Mouse (Mus musculus) thymus, adult 2 months (tissue): ENCODE results near the gene Acr.

Experiments
- CTCF ChIP-seq: fragments of 200-500 bp; IDR thresholded peaks from 2 replicates; pipeline ENCODE4 v1.5.1; 2012; ENCODE audit warnings: mild to moderate bottlenecking, control low read depth, low read length, moderate library complexity, borderline replicate concordance; ENCODE audit not compliant: control insufficient read depth, poor library complexity, insufficient read depth; ENCODE audit errors: extremely low read depth
- POLR2A ChIP-seq: fragments of 200-500 bp; IDR thresholded peaks from 2 replicates; pipeline ENCODE4 v1.6.1; 2012; ENCODE audit warnings: mild to moderate bottlenecking, low read length, control low read depth, moderate library complexity; ENCODE audit not compliant: control insufficient read depth, poor library complexity, insufficient read depth; ENCODE audit errors: extremely low read depth

- TF ChIP-seq POLR2A (no peak), CTCF (no peak)
Observed at GRCm38 (mm10) chr15:89531399-89531798, 36.7 kb upstream of the Acr start.
